Mouse (Mus musculus) embryonic stem cell, embryonic (primary cell): ENCODE results near the gene Mon2.
"Not testable (repeated sequence)": the region's sequence is repeated elsewhere in the genome, so short reads cannot be mapped to it uniquely, and the experiment has no call there.

Experiments
- CTCF ChIA-PET, 4 experiments: fragments of 300-600 bp in 2 of 4; fragments of 350-600 bp in 2 of 4; sonication (Branson Sonifier 250); formaldehyde crosslinking; loops; one replicate each; lab custom pipeline; 2022; ENCODE audit warnings: inconsistent platforms in 2 of 4; lab: Charles Lee
- POLR2A ChIA-PET, 4 experiments: fragments of 300-600 bp in 2 of 4; fragments of 350-600 bp in 2 of 4; sonication (Branson Sonifier 250); formaldehyde crosslinking; loops; one replicate each; lab custom pipeline; 2022; ENCODE audit warnings: antibody characterized with exemption in 4 of 4, inconsistent platforms in 1 of 4; lab: Charles Lee

Mon2 gene

DNA sequence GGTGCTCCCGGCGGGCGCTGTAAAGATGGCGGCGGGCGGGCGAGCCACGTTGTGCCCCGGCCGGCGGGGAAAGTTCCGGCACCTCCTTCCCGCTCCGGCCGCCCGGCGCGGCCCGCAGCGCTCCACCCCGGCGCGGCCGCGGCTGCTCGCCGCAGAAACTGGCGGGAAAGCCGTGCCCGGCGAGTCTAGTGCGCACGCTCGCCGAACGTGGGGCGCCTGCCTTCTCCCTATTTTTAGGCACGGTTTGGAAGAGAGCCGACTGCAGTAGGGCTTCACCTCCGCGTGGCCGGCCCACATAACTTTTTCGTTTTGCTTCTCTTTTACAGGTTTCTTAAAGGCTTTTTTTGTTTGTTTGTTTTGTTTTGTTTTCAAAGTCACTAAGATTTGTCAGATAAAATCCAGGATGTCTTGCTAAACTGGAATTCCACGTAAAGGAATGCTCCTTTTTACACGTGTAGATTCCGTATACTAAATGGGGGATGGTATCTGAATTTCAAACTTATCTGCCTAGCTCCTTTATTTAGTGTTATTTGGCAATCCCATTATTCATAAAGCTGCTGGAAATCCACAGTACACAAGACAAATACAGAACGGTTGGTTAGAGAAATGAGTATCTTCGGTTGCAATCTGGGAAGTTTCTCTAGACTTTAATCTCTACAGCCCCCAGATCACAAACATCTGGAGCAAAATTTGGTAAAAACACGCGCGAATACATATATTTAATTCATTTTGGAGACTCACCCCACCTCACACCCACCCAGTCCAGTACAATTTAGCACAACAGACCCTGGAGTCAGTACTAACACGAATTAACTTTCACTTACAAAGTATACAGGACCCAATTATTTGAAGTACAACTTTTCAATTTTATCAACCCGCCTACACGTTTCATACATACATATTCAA is 89.7 kb downstream of the Mon2 start:
- POLR2A ChIA-PET, result interaction anchor here (0.6 to 3.7 kb wide), 23 partner anchors 10 to 1953 kb away, joined by 3 to 17 read pairs (median 3); partner anchors contain the start of gene Ppm1h (in 1 of the 4)
- CTCF ChIA-PET, result interaction anchor here in 1 of 4 experiments (0.6 kb wide), 1 partner anchor 937 kb away, joined by 8 read pairs; no protein-coding TSS in a partner anchor

DNA sequence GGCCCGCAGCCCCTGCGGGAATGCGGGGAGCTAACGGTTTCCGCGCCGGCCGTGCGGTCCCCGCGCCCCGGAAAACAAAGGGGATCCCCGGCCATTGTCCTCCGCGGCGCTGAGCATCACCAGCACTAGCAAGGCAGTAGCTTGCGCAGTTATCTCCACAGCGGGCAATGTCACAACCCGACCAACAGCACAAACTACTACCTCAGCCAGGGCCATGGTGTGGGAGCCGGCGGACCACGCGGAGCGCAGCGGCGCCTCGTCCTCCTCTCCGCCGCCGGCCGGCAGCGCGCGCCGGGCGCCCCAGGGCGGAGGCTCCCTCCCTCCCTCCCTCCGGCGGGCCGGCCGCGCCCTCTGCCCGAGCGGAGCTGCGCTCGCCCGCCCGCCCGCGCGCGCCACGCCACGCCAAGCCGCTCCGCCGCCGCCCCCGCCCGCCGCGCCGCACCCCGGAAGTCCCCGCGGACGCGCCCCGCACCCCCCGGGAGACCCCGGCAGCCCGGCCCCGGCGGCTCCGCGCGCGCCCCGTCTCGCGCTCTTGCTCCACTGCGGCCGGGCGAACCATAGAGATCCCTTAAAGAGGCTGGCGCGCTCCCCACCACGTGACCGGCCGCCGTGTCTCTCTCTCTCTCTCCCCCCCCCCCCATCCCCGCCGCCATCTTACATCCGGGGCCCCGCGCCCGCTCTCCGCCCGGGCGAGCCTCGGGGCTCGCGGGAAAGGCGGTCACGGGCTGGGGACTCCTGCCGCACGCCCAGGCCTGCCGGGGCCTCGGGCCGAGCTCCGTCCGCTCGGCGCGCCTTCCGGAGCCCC is 90.6 kb downstream of the Mon2 start:
- ChIA-PET POLR2A (interaction anchor here (0.5 to 3.7 kb wide), 36 partner anchors 9 to 1952 kb away, joined by 3 to 17 read pairs (median 3); partner anchors contain the start of genes Mon2 (in 1 of the 4) and Ppm1h (in 1 of the 4)), CTCF (interaction anchor here in 1 of 4 experiments (0.6 kb wide), 1 partner anchor 936 kb away, joined by 8 read pairs; no protein-coding TSS in a partner anchor)

DNA sequence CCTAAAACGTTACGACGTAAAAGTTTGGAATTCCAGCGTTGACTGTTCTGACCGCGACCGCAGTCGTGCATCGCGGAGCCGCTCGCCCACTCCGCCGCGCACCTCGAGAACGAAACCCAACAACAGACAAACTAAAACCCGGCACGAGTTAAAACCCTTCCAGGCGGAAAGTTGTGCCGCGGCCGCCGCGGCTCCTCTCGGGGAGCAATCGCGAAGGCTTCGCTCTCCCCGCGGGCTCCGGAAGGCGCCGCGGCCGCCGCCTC is 91.1 kb downstream of the Mon2 start:
- POLR2A ChIA-PET, result interaction anchor here (0.5 to 3.7 kb wide), 23 partner anchors 8 to 1293 kb away, joined by 3 to 17 read pairs (median 4); partner anchors contain the start of genes Mon2 (in 1 of the 4) and Ppm1h (in 1 of the 4)
- CTCF ChIA-PET, result no interaction called here

DNA sequence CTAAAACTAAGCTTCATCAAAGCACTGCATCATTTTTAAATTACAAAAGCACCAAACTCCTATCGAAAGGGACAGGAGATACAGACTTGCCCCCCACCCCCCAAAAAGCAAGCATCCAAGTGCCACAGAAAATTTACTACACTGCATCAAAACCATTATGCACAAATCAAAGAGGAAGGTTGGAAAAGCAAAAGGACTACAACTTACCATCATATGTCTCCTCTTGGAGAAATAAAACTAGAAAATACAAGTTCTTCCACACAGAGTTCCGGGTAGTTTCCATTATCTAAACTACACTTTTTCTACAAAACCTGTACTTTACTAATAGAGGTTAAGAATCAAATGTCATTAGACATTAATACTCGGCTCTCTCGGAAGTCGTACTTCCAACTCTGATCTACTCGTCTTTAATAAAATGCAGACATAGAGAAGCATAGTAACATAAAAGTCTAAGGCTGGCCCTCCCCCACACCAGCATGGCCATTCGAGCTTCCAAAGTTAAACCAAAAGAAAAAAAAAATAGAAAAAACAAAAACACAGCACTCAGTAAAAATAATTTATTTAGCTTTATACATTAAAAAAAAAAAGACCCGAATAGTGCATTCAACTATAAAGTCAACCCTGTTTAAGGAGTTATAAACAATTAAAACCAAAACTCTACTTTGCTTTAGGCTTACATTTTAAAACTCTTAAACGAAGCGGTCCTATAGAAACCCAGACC is 91.6 kb downstream of the Mon2 start:
- POLR2A ChIA-PET, result interaction anchor here (0.5 to 3.7 kb wide), 28 partner anchors 8 to 1292 kb away, joined by 3 to 17 read pairs (median 4); partner anchors contain the start of genes Mon2 (in 1 of the 4) and Ppm1h (in 1 of the 4)
- CTCF ChIA-PET, result interaction anchor here in 1 of 4 experiments (0.6 kb wide), 1 partner anchor 154 kb away, joined by 3 read pairs; no protein-coding TSS in a partner anchor

DNA sequence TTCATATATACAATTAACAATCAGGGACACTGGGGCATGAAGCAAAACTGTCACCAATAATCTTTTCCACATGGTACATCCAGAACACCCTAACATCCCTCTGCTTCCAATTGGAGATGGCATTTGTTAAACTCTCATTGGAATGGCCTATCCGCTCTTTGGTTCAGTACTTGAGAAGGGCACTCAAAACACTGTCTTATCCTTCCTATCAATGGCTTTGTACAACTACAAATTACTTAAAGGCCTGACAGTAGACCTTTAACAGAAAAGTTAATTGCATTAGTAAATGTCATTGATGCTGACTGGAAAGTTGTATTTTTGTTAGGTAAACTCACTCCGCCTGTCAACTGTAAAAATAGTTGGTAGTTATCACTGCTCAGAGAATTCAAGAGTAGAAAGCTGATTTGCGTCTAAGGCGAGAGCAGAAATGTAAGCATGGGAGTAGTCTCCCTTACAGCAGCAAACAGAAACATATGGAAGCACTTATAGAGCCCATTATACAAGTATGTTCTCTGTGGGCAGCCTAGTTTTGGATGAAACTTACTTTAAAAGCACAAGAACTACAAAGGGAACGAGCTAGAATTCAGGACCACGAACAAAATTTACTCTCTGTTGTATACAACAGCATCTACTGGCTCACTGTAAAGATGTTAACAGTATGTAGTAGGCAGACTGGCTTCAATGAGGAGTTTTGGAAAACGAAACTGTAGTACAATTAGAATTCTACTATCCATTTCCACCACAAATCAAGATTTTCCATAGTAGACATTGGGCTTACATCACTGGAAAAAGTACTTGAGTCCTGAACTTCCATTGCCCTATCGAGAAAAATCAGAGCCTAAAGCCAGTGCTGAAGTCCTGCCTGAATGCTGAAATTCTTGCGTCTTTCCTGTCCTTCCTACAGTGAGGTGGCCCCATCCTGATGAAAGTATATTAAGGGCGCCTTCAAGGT is 92.5 kb downstream of the Mon2 start:
- CTCF ChIA-PET, result interaction anchor here in 1 of 4 experiments (0.6 kb wide), 1 partner anchor 153 kb away, joined by 3 read pairs; no protein-coding TSS in a partner anchor
- POLR2A ChIA-PET, result interaction anchor here in 3 of 4 experiments (0.5 to 3.7 kb wide), 16 partner anchors 14 to 356 kb away, joined by 3 to 17 read pairs (median 4); no protein-coding TSS in a partner anchor

DNA sequence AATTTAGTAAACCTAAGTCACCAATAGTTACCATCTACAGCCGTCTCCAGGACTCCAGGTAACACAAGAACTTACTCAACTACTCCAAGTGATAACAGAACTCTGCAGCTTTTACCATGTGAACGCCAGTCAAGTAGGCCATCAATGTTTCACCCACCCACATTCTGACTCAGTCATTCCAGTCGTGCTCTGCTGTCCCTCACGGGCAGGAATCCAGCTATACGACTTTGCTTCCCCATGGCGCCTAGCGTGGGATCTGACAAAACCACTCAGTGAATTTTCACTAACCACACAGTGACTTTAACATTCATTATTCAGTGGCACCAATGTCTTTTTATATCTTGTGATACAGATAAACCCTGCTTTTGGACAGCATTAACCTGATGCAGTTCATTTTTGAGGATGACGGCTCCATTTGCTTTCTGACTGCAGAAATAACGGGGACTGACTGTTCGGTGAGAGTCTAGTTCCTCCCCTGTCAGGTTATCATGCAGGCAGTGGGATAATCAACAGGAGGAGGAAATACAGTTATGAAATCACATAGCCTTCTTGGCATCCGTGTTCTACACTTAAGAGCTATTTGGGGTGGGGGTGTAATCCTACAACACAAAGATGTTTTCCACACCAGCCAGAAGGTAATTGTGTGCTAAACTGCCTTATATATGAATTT is 93.3 kb downstream of the Mon2 start:
- POLR2A ChIA-PET, result interaction anchor here in 2 of 4 experiments (0.6 to 2.2 kb wide), 7 partner anchors 30 to 1510 kb away, joined by 3 to 9 read pairs (median 3); no protein-coding TSS in a partner anchor
- CTCF ChIA-PET, result interaction anchor here in 2 of 4 experiments (0.6 kb wide), 2 partner anchors 10 to 171 kb away, joined by 3 to 5 read pairs; no protein-coding TSS in a partner anchor

DNA sequence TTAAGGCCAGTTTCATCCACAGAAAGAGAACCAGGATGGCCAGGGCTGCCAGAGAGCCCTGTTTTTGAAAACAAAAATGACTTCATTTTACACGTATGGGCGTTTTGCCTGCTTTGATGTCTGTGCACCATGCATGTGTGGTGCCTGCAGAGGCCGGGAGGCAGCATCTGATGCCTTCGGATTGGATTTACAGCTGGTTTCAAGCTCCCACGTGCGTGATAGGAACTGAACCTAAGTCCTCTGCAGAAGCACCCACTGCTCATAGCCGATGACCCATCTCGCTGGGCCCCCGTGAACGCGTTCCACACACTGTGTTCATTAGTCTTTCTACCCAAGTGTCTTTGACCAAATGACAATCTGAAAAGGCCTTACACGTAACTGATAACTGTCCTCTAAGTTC is 96.2 kb downstream of the Mon2 start:
- POLR2A ChIA-PET, result interaction anchor here in 2 of 4 experiments (0.6 to 1.0 kb wide), 2 partner anchors 13 to 17 kb away, joined by 3 read pairs; no protein-coding TSS in a partner anchor

DNA sequence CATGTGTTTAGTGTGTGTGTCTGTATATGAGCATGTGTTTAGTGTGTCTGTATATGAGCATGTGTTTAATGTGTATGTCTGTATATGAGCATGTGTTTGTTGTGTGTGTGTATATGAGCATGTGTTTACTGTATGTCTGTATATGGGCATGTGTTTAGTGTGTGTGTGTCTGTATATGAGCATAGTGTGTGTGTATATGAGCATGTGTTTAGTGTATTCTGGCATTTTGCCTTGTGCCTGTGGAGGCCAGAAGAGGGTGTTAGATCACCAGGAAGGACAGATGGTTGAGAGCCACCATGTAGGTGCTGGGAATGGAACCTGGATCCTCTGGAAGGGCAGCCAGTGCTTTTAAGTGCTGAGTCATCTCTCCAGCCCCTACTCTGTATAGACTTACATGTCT is 96.9 kb downstream of the Mon2 start:
- POLR2A ChIA-PET, result no interaction called here
- CTCF ChIA-PET, result no interaction called here

More for the DNA sequence above, 96.2 kb downstream of the Mon2 start:
- CTCF ChIA-PET, result no interaction called here

DNA sequence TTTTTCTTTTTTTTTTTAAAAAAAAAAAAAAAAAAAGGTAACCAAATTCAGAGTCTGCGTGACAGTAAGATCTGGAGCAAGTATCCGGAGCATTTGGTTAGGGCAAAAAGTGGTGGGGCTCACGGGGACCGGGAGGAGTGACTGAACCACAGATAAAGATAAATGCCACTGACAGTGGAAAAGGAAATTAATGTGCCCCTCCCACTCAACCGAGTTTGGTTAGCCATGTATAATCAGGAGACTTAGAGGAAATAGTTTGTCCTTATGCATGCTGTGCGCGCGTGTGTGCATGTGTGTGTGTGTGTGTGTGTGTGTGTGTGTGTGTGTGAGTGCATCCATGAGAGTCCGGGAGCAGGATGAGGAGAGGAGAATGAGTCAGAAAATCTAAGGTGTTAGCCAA is 100.3 kb downstream of the Mon2 start:
- CTCF ChIA-PET, result no interaction called here
- POLR2A ChIA-PET, result interaction anchor here in 2 of 4 experiments (1.5 to 2.2 kb wide), 3 partner anchors 9 to 10 kb away, joined by 3 to 6 read pairs (median 5); no protein-coding TSS in a partner anchor

DNA sequence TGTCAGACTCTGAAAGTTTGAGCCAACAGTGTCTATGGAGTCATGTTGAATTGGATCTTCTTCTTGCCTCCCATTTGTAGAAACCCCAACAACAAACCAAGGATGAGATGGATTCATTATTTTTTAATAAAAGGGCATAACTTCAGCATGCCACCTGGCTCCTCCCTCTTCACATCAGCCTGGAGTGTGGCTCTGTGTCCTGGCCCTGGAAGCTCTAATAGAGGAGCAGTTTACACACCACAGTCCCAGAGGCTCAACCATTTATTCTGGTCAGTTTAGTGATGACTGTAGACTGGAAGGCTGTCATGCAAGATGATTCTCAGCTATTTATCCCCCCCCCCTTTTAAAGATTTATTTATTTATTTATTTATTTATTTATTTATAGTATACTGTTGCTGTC is 103.1 kb downstream of the Mon2 start:
- ChIA-PET POLR2A (interaction anchor here in 1 of 4 experiments (1.0 to 1.5 kb wide), 2 partner anchors 10 to 15 kb away, joined by 3 to 5 read pairs; no protein-coding TSS in a partner anchor), CTCF (interaction anchor here in 1 of 4 experiments (0.7 kb wide), 1 partner anchor 10 kb away, joined by 5 read pairs; no protein-coding TSS in a partner anchor)

DNA sequence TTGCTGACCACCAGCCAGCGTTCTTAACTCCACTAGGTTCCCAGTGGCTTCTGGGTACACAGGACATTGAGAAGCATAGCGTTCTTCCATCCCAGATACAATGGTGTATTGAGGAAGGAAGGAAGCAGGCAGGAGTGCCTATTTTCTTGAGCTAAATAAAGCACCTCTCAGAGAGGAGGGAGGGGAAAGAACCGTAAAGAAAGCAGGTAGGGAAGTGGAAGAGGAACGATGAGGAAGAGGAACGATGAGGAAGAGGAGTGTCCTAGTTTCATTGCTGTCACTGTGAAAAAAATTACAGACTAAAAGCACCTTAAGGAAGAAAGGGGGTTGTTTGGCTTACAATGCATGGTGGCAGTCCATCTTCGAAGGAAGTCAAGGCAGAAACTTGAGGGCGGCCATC is 106.1 kb downstream of the Mon2 start:
- CTCF ChIA-PET, result no interaction called here
- POLR2A ChIA-PET, result interaction anchor here in 1 of 4 experiments (1.5 kb wide), 1 partner anchor 14 kb away, joined by 4 read pairs; no protein-coding TSS in a partner anchor

DNA sequence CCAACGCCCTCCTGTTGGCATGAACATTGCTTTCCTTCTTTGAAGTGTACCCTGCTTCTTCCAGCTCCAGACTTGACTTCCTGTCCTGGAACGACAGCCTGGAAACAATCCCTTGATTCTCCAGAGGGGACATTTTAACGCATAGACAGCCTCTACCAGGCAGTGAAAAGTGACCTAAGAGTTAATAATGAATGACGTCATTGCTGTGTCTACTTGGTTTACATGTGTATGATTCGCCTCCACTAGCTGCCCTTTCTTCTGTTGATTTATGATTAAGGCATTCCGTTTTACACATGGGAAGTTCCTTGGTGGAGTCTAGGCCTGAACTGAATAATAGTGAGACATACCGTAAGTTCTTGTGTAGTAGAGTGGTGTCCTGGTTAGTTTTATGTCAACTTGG is 109.9 kb downstream of the Mon2 start:
- POLR2A ChIA-PET, result interaction anchor here in 3 of 4 experiments (1.0 to 1.6 kb wide), 6 partner anchors 19 to 174 kb away, joined by 3 to 5 read pairs (median 3); no protein-coding TSS in a partner anchor
- CTCF ChIA-PET, result no interaction called here

DNA sequence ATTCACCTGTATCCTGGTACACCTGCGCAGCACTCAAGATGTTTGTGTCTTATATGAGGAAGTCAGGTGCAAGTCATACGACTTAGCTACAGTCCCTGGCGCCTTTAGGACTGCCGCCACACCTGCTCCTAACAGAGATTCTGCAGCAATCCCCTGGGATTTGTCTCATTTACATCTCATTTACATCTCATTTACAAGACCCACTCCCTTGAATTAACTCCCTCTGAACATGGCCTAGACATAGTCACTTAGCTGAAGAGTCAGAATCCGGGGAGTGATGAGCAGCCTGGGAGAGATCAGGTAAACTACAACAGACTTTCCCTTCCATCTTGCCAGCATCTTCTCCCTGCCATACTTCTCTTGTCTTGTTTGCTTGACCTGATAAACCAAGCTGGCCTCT is 110.7 kb downstream of the Mon2 start:
- CTCF ChIA-PET, result not testable (repeated sequence)
- POLR2A ChIA-PET, result interaction anchor here in 3 of 4 experiments (0.5 to 1.4 kb wide), 4 partner anchors 20 to 173 kb away, joined by 3 to 4 read pairs (median 3); no protein-coding TSS in a partner anchor

DNA sequence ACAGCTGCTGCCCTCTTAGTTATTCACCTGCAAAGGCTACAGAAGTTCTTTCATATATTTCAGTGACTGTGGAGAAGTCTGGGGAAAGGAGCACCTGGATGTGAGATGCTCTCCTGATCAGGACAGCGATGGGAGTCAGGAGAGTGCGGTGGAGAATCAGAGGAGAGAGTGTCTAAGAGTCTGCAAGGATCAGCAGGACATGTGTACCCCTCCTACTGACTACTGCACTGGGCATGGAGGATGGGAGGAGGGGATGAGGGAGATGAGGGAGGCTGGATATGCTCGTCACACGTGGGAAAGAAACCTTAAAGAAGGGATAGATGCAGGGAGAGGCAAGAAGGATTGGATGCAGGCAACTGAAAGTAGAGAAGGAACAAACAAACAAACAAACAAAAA is 112.1 kb downstream of the Mon2 start:
- ChIA-PET CTCF (interaction anchor here in 2 of 4 experiments (1.3 kb wide), 2 partner anchors 160 to 161 kb away, joined by 3 to 4 read pairs; no protein-coding TSS in a partner anchor), POLR2A (interaction anchor here in 2 of 4 experiments (0.6 to 1.5 kb wide), 4 partner anchors 21 to 166 kb away, joined by 3 to 5 read pairs (median 4); no protein-coding TSS in a partner anchor)

DNA sequence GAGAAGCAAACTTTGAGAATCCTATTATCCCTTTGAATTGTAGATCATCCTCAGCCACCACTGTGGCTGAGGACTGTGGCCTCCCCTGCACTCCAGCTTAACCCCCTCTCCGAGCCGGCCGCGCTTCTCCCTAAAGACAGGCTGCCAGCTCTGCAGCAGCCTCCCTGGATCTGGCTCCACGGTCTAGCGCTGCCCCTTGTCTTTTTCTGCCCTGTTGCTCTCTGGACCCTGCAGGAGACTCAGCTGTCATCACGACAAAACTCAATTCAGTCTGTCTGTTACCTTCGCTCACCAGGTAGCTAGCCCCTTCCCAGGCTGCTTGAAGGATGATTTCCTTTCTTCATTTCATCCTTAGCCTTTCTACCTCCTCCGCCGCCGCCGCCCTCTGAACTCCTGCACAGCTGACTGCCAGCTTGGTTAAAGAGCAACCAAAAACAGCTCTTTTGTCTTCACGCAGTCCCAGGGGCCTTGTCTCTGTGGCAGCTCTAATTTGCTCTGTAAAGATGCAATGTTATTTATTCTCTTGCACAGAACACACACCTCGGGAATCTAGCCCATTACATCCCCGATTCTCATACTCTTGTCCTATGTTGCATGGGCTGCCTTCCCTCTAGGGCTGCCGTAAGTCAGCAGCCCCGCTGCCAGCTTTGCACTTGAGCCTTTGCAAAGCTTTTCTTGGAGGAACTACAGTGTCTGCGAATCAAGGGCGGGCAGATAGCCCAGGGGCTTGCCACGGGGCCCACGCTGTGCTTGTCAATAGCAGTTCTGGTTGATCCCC is 112.7 kb downstream of the Mon2 start:
- POLR2A ChIA-PET, result interaction anchor here in 2 of 4 experiments (0.6 to 1.5 kb wide), 4 partner anchors 9 to 30 kb away, joined by 3 to 5 read pairs (median 4); no protein-coding TSS in a partner anchor
- CTCF ChIA-PET, result interaction anchor here (0.5 to 1.3 kb wide), 6 partner anchors 42 to 1543 kb away, joined by 3 to 7 read pairs (median 4); no protein-coding TSS in a partner anchor
